Mouse (Mus musculus) kidney, postnatal 0 days (tissue): ENCODE data around the gene Prkn. TPM values are rescaled to one million over a fixed set of nuclear protein-coding genes. Genes with fewer than 3 reads are reported as not detected.
A peak's percentile ranks its signal among the peaks of the same experiment; 100 is the strongest.

Experiments
- ATAC-seq: fragments of 200-750 bp; cut with Nextera tagmentation; replicated peaks from 2 replicates; pipeline ENCODE4 v1.8.0; 2017; ENCODE audit warnings: low read depth, moderate number of reproducible peaks, moderate TSS enrichment, moderate library complexity; ENCODE audit not compliant: low FRiP score
- DNase-seq: peaks from one replicate; pipeline ENCODE4 v3.0.0-alpha.2; 2016; ENCODE audit warnings: low spot score
- H3K27ac ChIP-seq: fragments of 300-500 bp; sonication (generic); 2 replicates; pipeline ENCODE4 v1.5.1; 2014; ENCODE audit warnings: mild to moderate bottlenecking
- H3K27me3 ChIP-seq: fragments of 300-500 bp; sonication (generic); 2 replicates; pipeline ENCODE4 v1.6.1; 2014; ENCODE audit warnings: low read length, mixed read lengths; ENCODE audit not compliant: insufficient read depth
- H3K36me3 ChIP-seq: fragments of 300-500 bp; sonication (generic); 2 replicates; pipeline ENCODE4 v1.6.1; 2014; ENCODE audit warnings: low read length, mixed read lengths; ENCODE audit not compliant: insufficient read depth
- H3K4me1 ChIP-seq: fragments of 300-500 bp; sonication (generic); replicated peaks from 2 replicates; pipeline ENCODE4 v1.6.1; 2014; ENCODE audit warnings: antibody characterized with exemption, low read length, mixed read lengths; ENCODE audit not compliant: insufficient read depth
- H3K4me2 ChIP-seq: fragments of 300-500 bp; sonication (generic); 2 replicates; pipeline ENCODE4 v1.6.1; 2014; ENCODE audit warnings: mild to moderate bottlenecking, low read length, moderate library complexity, mixed read lengths
- H3K4me3 ChIP-seq: fragments of 300-500 bp; sonication (generic); replicated peaks from 2 replicates; pipeline ENCODE4 v1.5.1; 2014; ENCODE audit warnings: low read depth, low read length
- H3K9ac ChIP-seq: fragments of 300-500 bp; sonication (generic); 2 replicates; pipeline ENCODE4 v1.6.1; 2014; ENCODE audit warnings: low read depth, low read length
- H3K9me3 ChIP-seq: fragments of 300-500 bp; sonication (generic); replicated peaks from 2 replicates; pipeline ENCODE4 v1.6.1; 2016; ENCODE audit warnings: low read length, inconsistent platforms, mixed read lengths
- CTCF ChIP-seq: IDR thresholded peaks from 2 replicates; pipeline ENCODE4 v1.5.1; 2016; ENCODE audit warnings: antibody characterized with exemption, low read depth, mild to moderate bottlenecking, moderate library complexity
- WGBS: fragments of 180-500 bp; shearing (Covaris S2); extraction: QIAGEN DNeasy Blood & Tissue Kit; methylation state at CpG from one replicate; pipeline ENCODE4 v1.1.7; 2014; 5-methylcytosine and 5-hydroxymethylcytosine counted together
- polyA plus RNA-seq: library from polyadenylated mRNA; unstranded; fragments of >200 nt; fragmentation: Nextera tagmentation; extraction: Ambion mirVana; gene quantifications from 2 replicates; pipeline ENCODE4 v1.2.1, GENCODE M21; 2015

The Prkn gene
- polyA plus RNA-seq, 1 experiment from 2014 or later, result 3.6 TPM

GRCm38 (mm10) chr17:11030936-11031335 is 190.8 kb downstream of the Prkn start:
- Histone ChIP-seq H3K4me2 (no peak overlapping the region), H3K36me3 (no peaks in the 10 kb centered on the region), H3K9me3 (no peaks in the 10 kb centered on the region), H3K9ac (no peak overlapping the region), H3K27ac (no peak overlapping the region), H3K4me1 (no peaks in the 10 kb centered on the region), H3K27me3 (no peaks in the 10 kb centered on the region), H3K4me3 (no peak overlapping the region)
- ATAC-seq (no peak), DNase-seq (no peak)
- 69% methylated on average over 4 of the region's 4 CpGs for WGBS
- TF ChIP-seq CTCF, result no peak

- no peak overlapping the region for H3K27ac ChIP-seq
- H3K9me3 ChIP-seq, result no peaks in the 10 kb centered on the region
- WGBS, result 82% methylated on average over 2 of the region's 2 CpGs
- no peaks in the 10 kb centered on the region for H3K4me1 ChIP-seq
- DNase-seq (no peak), ATAC-seq (no peak)
- no peak for TF ChIP-seq CTCF
- H3K4me3 ChIP-seq, result no peak overlapping the region
- H3K36me3 ChIP-seq, result no peaks in the 10 kb centered on the region
- no peak overlapping the region for H3K9ac ChIP-seq
- no peaks in the 10 kb centered on the region for H3K27me3 ChIP-seq
- H3K4me2 ChIP-seq, result no peak overlapping the region
Observed at GRCm38 (mm10) chr17:11032366-11032765, 192.2 kb downstream of the Prkn start.

GRCm38 (mm10) chr17:11033594-11033993 is 193.4 kb downstream of the Prkn start:
- no peak overlapping the region for H3K9ac ChIP-seq
- no peaks in the 10 kb centered on the region for H3K27me3 ChIP-seq
- H3K36me3 ChIP-seq, result no peaks in the 10 kb centered on the region
- H3K9me3 ChIP-seq, result no peaks in the 10 kb centered on the region
- H3K4me1 ChIP-seq, result no peaks in the 10 kb centered on the region
- H3K4me3 ChIP-seq, result no peak overlapping the region
- WGBS, result 71% methylated on average over 2 of the region's 2 CpGs
- no peak overlapping the region for H3K4me2 ChIP-seq
- TF ChIP-seq CTCF, result no peak
- ATAC-seq (no peak), DNase-seq (no peak)
- H3K27ac ChIP-seq, result no peak overlapping the region

- Histone ChIP-seq H3K4me2 (no peak overlapping the region), H3K9me3 (no peaks in the 10 kb centered on the region), H3K27ac (no peak overlapping the region), H3K36me3 (no peaks in the 10 kb centered on the region), H3K27me3 (no peaks in the 10 kb centered on the region), H3K4me1 (no peaks in the 10 kb centered on the region), H3K9ac (no peak overlapping the region), H3K4me3 (no peak overlapping the region)
- ATAC-seq (no peak), DNase-seq (no peak)
- TF ChIP-seq CTCF, result no peak
- WGBS, result 88% methylated on average over 1 of the region's 1 CpGs
Observed at GRCm38 (mm10) chr17:11038272-11038671, 198.1 kb downstream of the Prkn start.

- Histone ChIP-seq H3K4me2 (no peak overlapping the region), H3K27me3 (no peaks in the 10 kb centered on the region), H3K36me3 (no peaks in the 10 kb centered on the region), H3K9me3 (no peaks in the 10 kb centered on the region), H3K4me1 (no peaks in the 10 kb centered on the region), H3K9ac (no peak overlapping the region), H3K27ac (no peak overlapping the region), H3K4me3 (no peak overlapping the region)
- ATAC-seq (no peak), DNase-seq (no peak)
- no peak for TF ChIP-seq CTCF
- 88% methylated on average over 1 of the region's 1 CpGs for WGBS
Observed at GRCm38 (mm10) chr17:11058986-11059385, 218.8 kb downstream of the Prkn start.

GRCm38 (mm10) chr17:11067076-11067703 is 227.0 kb downstream of the Prkn start:
- no peak for TF ChIP-seq CTCF
- 5% methylated on average over 16 of the region's 16 CpGs for WGBS
- H3K9me3 ChIP-seq, result no peaks in the 10 kb centered on the region
- no peaks in the 10 kb centered on the region for H3K27me3 ChIP-seq
- H3K4me3 ChIP-seq, result no peak overlapping the region
- H3K9ac ChIP-seq, result no peak overlapping the region
- DNase-seq (peak; percentile 27), ATAC-seq (peak; percentile 40; the same call in 1 of the 2 replicates)
- no peak overlapping the region for H3K27ac ChIP-seq
- peak overlapping the region; percentile 44 for H3K4me2 ChIP-seq
- H3K4me1 ChIP-seq, result peaks cover 10% of the 10 kb centered on the region; the same call in 1 of the 2 replicates
- H3K36me3 ChIP-seq, result no peaks in the 10 kb centered on the region
